Mouse (Mus musculus) lung, embryonic 14.5 days (tissue): Measurements from ENCODE around the gene Slc24a2. TPM values are rescaled to one million over a fixed set of nuclear protein-coding genes. Genes with fewer than 3 reads are reported as not detected.

Experiments used
- ATAC-seq: fragments of 200-750 bp; cut with Nextera tagmentation; 2 replicates; pipeline ENCODE4 v1.8.0; 2017; ENCODE audit warnings: mild to moderate bottlenecking, moderate TSS enrichment, moderate library complexity; ENCODE audit not compliant: insufficient read depth
- DNase-seq: peaks from one replicate; pipeline ENCODE4 v3.0.0-alpha.2; 2015
- H3K27ac ChIP-seq: fragments of 300-500 bp; sonication (generic); 2 replicates; pipeline ENCODE4 v1.5.1; 2014; ENCODE audit warnings: low read depth, mild to moderate bottlenecking, moderate library complexity
- H3K27me3 ChIP-seq: fragments of 300-500 bp; sonication (generic); 2 replicates; pipeline ENCODE4 v1.6.1; 2014; ENCODE audit warnings: low read length, control low read depth; ENCODE audit not compliant: insufficient read depth
- H3K36me3 ChIP-seq: fragments of 300-500 bp; sonication (generic); 2 replicates; pipeline ENCODE4 v1.6.1; 2014; ENCODE audit warnings: control low read depth; ENCODE audit not compliant: insufficient read depth
- H3K4me1 ChIP-seq: fragments of 300-500 bp; sonication (generic); 2 replicates; pipeline ENCODE4 v1.6.1; 2014; ENCODE audit warnings: antibody characterized with exemption, control low read depth; ENCODE audit not compliant: insufficient read depth
- H3K4me2 ChIP-seq: fragments of 300-500 bp; sonication (generic); 2 replicates; pipeline ENCODE4 v1.6.1; 2014; ENCODE audit warnings: mild to moderate bottlenecking
- H3K4me3 ChIP-seq: fragments of 300-500 bp; sonication (generic); 2 replicates; pipeline ENCODE4 v1.5.1; 2014; ENCODE audit warnings: low read depth, low read length
- H3K9ac ChIP-seq: fragments of 300-500 bp; sonication (generic); 2 replicates; pipeline ENCODE4 v1.6.1; 2014
- H3K9me3 ChIP-seq: fragments of 300-500 bp; sonication (generic); 2 replicates; pipeline ENCODE4 v1.6.1; 2016; ENCODE audit warnings: low read depth, low read length, control low read depth
- CTCF ChIP-seq: IDR thresholded peaks from 2 replicates; pipeline ENCODE4 v1.5.1; 2016; ENCODE audit warnings: antibody characterized with exemption, low read depth
- WGBS: fragments of 180-500 bp; shearing (Covaris S2); extraction: QIAGEN DNeasy Blood & Tissue Kit; methylation state at CpG from one replicate; pipeline ENCODE4 v1.1.7; 2014; 5-methylcytosine and 5-hydroxymethylcytosine counted together
- polyA plus RNA-seq: library from polyadenylated mRNA; unstranded; fragments of >200 nt; fragmentation: Nextera tagmentation; extraction: Ambion mirVana; gene quantifications from 2 replicates; pipeline ENCODE4 v1.2.1, GENCODE M21; 2014

The Slc24a2 gene
- polyA plus RNA-seq, 1 experiment from 2014 or later: 0.04 TPM

DNA sequence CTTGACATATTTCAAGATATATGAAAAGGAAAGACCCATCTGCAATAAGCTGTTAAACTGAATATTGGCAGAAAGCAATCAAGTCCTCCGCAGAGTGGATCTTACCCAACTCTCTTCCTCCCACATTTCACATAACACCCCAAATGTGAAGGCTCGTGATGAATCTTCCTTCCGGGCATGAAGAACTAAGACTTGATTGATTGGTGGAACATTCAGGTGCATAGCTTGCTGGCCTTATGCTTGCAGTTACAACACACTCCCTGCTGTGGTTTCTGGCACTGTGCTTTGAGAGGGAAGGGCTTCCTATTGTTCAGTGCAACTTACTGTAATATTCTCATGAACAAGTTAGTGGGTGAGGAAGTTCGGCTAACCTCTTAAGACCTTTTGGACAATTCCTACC is 72.2 kb downstream of the Slc24a2 start:
- no peaks in the 10 kb centered on the region for H3K27me3 ChIP-seq
- no peak overlapping the region for H3K27ac ChIP-seq
- no peak for ATAC-seq
- H3K4me2 ChIP-seq: no peak overlapping the region
- 62% methylated on average over 4 of the region's 4 CpGs for WGBS
- no peak overlapping the region for H3K9ac ChIP-seq
- no peak overlapping the region for H3K4me3 ChIP-seq
- no peaks in the 10 kb centered on the region for H3K4me1 ChIP-seq
- no peak for TF ChIP-seq CTCF
- H3K9me3 ChIP-seq: no peaks in the 10 kb centered on the region
- DNase-seq: no peak
- H3K36me3 ChIP-seq: no peaks in the 10 kb centered on the region

DNA sequence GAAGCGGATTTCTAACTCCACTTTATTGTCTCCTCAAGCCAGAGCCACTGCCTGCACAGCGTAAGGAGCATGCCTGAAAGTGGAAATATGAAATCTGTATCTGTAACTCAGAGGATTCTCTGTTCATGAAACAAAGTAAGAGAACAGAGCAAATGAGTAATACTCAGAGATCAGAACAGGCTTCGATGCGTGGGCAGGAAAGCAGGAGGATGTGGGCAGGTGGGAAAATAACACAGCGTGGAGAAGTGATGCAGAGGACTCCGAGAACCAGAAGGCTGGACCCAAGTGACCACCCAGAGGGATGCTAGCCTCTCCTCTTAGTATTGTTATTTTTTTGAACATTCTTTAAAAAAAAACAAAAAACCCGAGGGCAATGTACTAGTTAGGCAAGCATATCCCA is 78.3 kb downstream of the Slc24a2 start:
- no peak overlapping the region for H3K27ac ChIP-seq

DNA sequence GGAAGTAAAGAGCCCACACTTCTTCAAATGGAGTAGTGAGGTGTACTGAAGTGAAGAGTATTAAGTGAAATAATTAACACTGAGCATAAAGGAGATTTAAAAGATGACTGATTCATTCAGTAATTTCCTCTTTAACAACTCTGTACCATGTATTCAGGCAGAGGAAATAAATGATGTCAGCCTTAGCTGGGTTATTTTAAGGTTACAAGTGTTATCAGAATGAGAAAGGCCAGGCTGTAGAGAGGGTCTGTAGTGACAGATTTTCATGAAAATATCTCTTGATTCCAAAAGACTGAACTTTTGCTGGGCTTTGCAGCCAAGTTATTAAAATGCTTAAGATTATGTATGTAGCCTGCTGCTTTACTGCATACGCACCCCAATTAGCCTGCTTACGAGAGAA is 80.7 kb downstream of the Slc24a2 start:
- WGBS: 76% methylated on average over 2 of the region's 2 CpGs

More for the DNA sequence above, 78.3 kb downstream of the Slc24a2 start:
- H3K36me3 ChIP-seq: no peaks in the 10 kb centered on the region
- no peak overlapping the region for H3K4me2 ChIP-seq
- DNase-seq: no peak
- H3K4me3 ChIP-seq: no peak overlapping the region
- no peaks in the 10 kb centered on the region for H3K4me1 ChIP-seq
- H3K9me3 ChIP-seq: no peaks in the 10 kb centered on the region
- no peak for TF ChIP-seq CTCF
- 80% methylated on average over 7 of the region's 7 CpGs for WGBS
- H3K9ac ChIP-seq: no peak overlapping the region
- ATAC-seq: no peak
- no peaks in the 10 kb centered on the region for H3K27me3 ChIP-seq

DNA sequence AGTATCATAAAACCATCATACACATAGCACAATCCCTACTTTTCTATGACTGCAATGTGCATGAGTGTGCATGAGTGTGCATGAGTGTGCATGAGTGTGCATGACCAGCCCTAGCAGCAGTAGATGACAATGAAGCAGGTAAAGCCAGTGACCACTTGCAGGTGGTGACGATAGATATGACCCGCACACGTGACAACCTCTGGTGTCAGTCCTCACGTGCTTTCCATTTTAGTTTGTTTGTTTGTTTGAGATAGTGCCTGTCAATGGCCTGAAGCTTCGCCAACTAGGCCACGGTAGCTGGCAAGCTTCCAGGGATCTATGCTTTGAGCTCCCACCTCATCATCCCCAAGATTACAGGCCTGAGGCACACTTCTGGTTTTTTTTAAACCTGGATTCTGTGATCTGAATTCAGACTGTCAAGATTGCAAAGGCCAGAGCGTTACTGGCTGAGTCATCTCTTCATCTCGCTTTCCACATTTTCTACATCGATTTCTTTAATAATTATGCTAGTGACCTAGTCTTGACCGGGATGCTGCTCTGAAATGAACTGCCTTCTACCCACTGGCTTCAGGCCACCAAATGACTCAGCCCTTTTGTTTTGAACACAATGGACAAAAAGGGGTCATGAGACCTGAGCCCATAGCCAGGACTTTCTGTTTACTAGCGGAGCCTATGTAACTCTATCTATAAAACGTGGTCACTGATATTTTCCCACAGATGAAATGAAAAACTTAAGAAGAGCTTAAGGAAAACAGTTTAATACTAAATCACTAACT is 88.5 kb downstream of the Slc24a2 start:
- DNase-seq (peak; percentile 34), ATAC-seq (no peak)
- no peak for TF ChIP-seq CTCF
- no peak overlapping the region for H3K9ac ChIP-seq
- H3K27me3 ChIP-seq: no peaks in the 10 kb centered on the region
- no peak overlapping the region for H3K4me2 ChIP-seq
- no peaks in the 10 kb centered on the region for H3K36me3 ChIP-seq
- WGBS: 49% methylated on average over 12 of the region's 12 CpGs
- no peaks in the 10 kb centered on the region for H3K4me1 ChIP-seq
- no peaks in the 10 kb centered on the region for H3K9me3 ChIP-seq
- H3K4me3 ChIP-seq: no peak overlapping the region
- no peak overlapping the region for H3K27ac ChIP-seq

More for the DNA sequence above, 80.7 kb downstream of the Slc24a2 start:
- H3K36me3 ChIP-seq: no peaks in the 10 kb centered on the region
- DNase-seq (no peak), ATAC-seq (no peak)
- TF ChIP-seq CTCF: no peak
- H3K9ac ChIP-seq: no peak overlapping the region
- H3K4me3 ChIP-seq: no peak overlapping the region
- no peaks in the 10 kb centered on the region for H3K27me3 ChIP-seq
- H3K4me2 ChIP-seq: no peak overlapping the region
- no peaks in the 10 kb centered on the region for H3K9me3 ChIP-seq
- no peak overlapping the region for H3K27ac ChIP-seq
- no peaks in the 10 kb centered on the region for H3K4me1 ChIP-seq

DNA sequence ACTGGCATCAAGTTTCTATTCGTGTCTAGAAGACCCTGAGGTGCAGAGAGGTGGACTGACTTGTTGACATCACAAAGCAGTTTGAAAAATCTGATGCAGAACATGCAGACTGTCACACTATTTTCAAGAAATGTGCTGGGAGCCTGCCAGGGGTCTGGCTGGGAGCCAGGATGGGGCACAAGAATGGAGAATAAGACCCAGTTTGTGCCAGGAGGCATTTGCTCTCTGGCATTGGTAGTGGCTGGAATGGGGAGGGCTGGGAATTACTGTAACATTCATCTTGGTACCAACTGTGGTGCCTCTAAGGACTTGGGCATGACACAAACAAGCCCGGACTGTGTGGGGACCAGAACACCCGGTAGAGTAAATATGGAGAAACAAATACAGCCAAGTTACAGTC is 89.4 kb downstream of the Slc24a2 start:
- peak; percentile 9 for DNase-seq
- 72% methylated on average over 3 of the region's 3 CpGs for WGBS
- H3K36me3 ChIP-seq: no peaks in the 10 kb centered on the region
- no peaks in the 10 kb centered on the region for H3K4me1 ChIP-seq
- H3K4me2 ChIP-seq: no peak overlapping the region
- no peaks in the 10 kb centered on the region for H3K9me3 ChIP-seq
- no peak overlapping the region for H3K27ac ChIP-seq
- H3K4me3 ChIP-seq: no peak overlapping the region
- no peaks in the 10 kb centered on the region for H3K27me3 ChIP-seq
- ATAC-seq: no peak
- no peak for TF ChIP-seq CTCF
- H3K9ac ChIP-seq: no peak overlapping the region

DNA sequence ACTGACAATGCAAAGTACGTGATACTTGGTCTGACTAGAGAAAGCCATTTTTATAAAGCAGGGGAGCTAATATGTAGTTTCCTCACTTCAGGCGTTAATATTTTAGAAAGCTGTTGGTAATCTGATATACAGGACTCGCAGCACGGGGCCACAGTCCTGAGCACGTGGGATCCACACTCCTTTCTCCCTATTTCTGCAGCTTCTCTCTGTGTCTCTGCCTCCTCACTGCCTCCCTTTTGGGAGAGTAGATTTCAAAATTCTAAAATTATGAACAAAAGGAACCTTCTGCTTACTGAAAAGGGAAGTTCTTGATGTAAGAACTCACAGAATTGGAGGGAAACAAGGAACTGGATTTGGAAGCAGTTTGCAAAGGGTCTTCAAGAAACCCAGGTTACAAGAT is 97.8 kb downstream of the Slc24a2 start:
- Histone ChIP-seq H3K4me3 (no peak overlapping the region), H3K9me3 (no peaks in the 10 kb centered on the region), H3K36me3 (no peaks in the 10 kb centered on the region), H3K9ac (no peak overlapping the region), H3K4me2 (no peak overlapping the region), H3K27ac (no peak overlapping the region), H3K4me1 (no peaks in the 10 kb centered on the region), H3K27me3 (no peaks in the 10 kb centered on the region)
- DNase-seq (no peak), ATAC-seq (no peak)
- 68% methylated on average over 5 of the region's 5 CpGs for WGBS
- TF ChIP-seq CTCF: no peak

DNA sequence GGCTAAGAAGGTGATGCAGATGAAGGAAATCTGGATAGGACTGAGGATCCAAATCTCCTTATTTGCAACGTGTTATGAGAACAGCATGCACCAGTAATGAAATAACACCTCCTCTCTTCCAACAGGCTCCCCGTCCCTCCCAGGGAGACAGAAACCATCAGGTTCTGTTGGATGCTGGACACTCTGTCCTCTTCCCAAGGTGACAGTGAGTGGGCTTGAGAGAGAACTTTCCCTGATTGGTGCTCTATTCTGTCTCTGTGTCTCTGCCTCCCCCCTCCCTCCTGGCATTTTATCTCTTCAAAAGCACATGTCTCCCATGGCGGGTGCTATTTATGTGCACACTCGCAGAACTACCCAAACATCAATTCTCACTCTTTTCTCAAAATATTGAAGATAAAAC is 103.5 kb downstream of the Slc24a2 start:
- H3K9ac ChIP-seq: no peak overlapping the region
- no peak for TF ChIP-seq CTCF
- no peak overlapping the region for H3K4me3 ChIP-seq
- H3K4me1 ChIP-seq: no peaks in the 10 kb centered on the region
- ATAC-seq (no peak), DNase-seq (no peak)
- WGBS: 44% methylated on average over 4 of the region's 4 CpGs
- no peaks in the 10 kb centered on the region for H3K9me3 ChIP-seq
- H3K4me2 ChIP-seq: no peak overlapping the region
- no peaks in the 10 kb centered on the region for H3K27me3 ChIP-seq
- no peak overlapping the region for H3K27ac ChIP-seq
- H3K36me3 ChIP-seq: no peaks in the 10 kb centered on the region
